Mouse (Mus musculus) CD4-positive helper T cell, adult 2 months (primary cell): ENCODE measurements at regions not wholly inside any gene's neighbourhood (a gene's known extent, or its start where the extent isn't known, plus 50 kb on each side); places are given as distances from the start of the nearest gene placed in this dataset.

Source experiments
- DNase-seq: peaks from one replicate; pipeline ENCODE4 v3.0.0-alpha.2; 2012; ENCODE audit warnings: low read depth, missing footprints, low spot score

DNA sequence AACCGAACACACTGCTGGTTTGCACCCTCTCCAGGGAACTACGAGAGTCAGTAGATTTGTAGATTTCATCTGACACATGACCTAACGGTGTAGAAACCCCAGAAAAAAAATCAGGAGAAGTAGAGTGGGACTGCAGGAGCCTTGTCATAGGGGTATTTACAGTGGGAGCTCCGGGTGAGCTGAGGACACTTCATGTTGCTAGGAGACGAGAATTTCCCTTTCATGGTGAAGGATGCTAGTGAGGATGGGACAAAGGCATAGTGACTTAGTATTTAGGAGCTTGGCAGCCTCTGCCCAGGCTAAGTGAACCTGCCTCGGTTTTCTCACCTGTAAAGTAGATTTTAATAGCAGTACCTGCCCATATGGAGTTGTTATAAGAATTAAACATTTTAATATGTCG lies 52.8 kb upstream of the Epha4 start:
- DNase-seq: no peak
